Mouse (Mus musculus): ENCODE measurements around the gene Pnpla7. TPM values are rescaled to one million over a fixed set of nuclear protein-coding genes. Genes with fewer than 3 reads are reported as not detected.
"Not testable (repeated sequence)": the region's sequence is repeated elsewhere in the genome, so short reads cannot be mapped to it uniquely, and the experiment has no call there.

Gene Pnpla7
- 5.0 and 5.3 TPM in 2 replicates for polyA plus RNA-seq (2016; fragmentation: Nextera tagmentation; extraction: Ambion mirVana)

- peak within 1 kb of the TSS; percentile 90 for H3K27ac ChIP-seq (replicated peaks)
- H3K4me1 ChIP-seq: peaks cover 32% of the 10 kb centered on the region
- H3K36me3 ChIP-seq: peaks cover 30% of the 10 kb centered on the region
- peak; percentile 72 for DNase-seq (ENCODE audit: low spot score)
- no peaks in the 10 kb centered on the region for H3K9me3 ChIP-seq (replicated peaks)
- H3K4me3 ChIP-seq: peak within 1 kb of the TSS; percentile 85
- no peaks in the 10 kb centered on the region for H3K27me3 ChIP-seq (ENCODE audit: low read depth, poor library complexity, severe bottlenecking)
- WGBS: 1% methylated on average over 16 of the region's 16 CpGs
Observed at GRCm38 (mm10) chr2:24975704-24976297, at the start of gene Pnpla7. Gene Pnpla7, plus strand, starts transcription at chr2:24976033.

- Histone ChIP-seq H3K4me1 (no peaks in the 10 kb centered on the region), H3K27me3 (ENCODE audit: low read depth, poor library complexity, severe bottlenecking) (no peaks in the 10 kb centered on the region), H3K4me3 (no peak overlapping the region), H3K27ac (replicated peaks) (no peak overlapping the region), H3K36me3 (no peaks in the 10 kb centered on the region), H3K9me3 (replicated peaks) (no peaks in the 10 kb centered on the region)
- WGBS: 86% methylated on average over 9 of the region's 9 CpGs
- no peak for DNase-seq (ENCODE audit: low spot score)
Observed at GRCm38 (mm10) chr2:24926345-24926964, 49.4 kb upstream of the Pnpla7 start.

- Histone ChIP-seq H3K9me3 (replicated peaks) (no peaks in the 10 kb centered on the region), H3K27ac (replicated peaks) (no peak overlapping the region), H3K36me3 (no peaks in the 10 kb centered on the region), H3K4me1 (no peaks in the 10 kb centered on the region), H3K27me3 (ENCODE audit: low read depth, poor library complexity, severe bottlenecking) (no peaks in the 10 kb centered on the region), H3K4me3 (no peak overlapping the region)
- 82% methylated on average over 7 of the region's 7 CpGs for WGBS
- no peak for DNase-seq (ENCODE audit: low spot score)
Observed at GRCm38 (mm10) chr2:24926965-24927358, 48.9 kb upstream of the Pnpla7 start.

- Histone ChIP-seq H3K36me3 (no peaks in the 10 kb centered on the region), H3K4me1 (no peaks in the 10 kb centered on the region), H3K4me3 (no peak overlapping the region), H3K27ac (replicated peaks) (peak overlapping the region; percentile 13; the same call in 1 of the 2 replicates), H3K9me3 (replicated peaks) (no peaks in the 10 kb centered on the region), H3K27me3 (ENCODE audit: low read depth, poor library complexity, severe bottlenecking) (no peaks in the 10 kb centered on the region)
- no peak for DNase-seq (ENCODE audit: low spot score)
- WGBS: 70% methylated on average over 4 of the region's 4 CpGs
Observed at GRCm38 (mm10) chr2:24927810-24928479, 47.9 kb upstream of the Pnpla7 start.

- no peak overlapping the region for H3K27ac ChIP-seq (replicated peaks)
- DNase-seq (ENCODE audit: low spot score): no peak
- H3K4me1 ChIP-seq: peaks cover 1% of the 10 kb centered on the region
- H3K9me3 ChIP-seq (replicated peaks): no peaks in the 10 kb centered on the region
- H3K4me3 ChIP-seq: no peak overlapping the region
- WGBS: 64% methylated on average over 2 of the region's 2 CpGs
- no peaks in the 10 kb centered on the region for H3K36me3 ChIP-seq
- peaks cover 10% of the 10 kb centered on the region for H3K27me3 ChIP-seq (ENCODE audit: low read depth, poor library complexity, severe bottlenecking)
Observed at GRCm38 (mm10) chr2:24929119-24929518, 46.7 kb upstream of the Pnpla7 start.

GRCm38 (mm10) chr2:24929593-24929992, 46.2 kb upstream of the Pnpla7 start:
- DNase-seq (ENCODE audit: low spot score): no peak
- 92% methylated on average over 5 of the region's 5 CpGs for WGBS
- no peaks in the 10 kb centered on the region for H3K36me3 ChIP-seq

GRCm38 (mm10) chr2:24934441-24934963, 41.3 kb upstream of the Pnpla7 start:
- H3K4me3 ChIP-seq: peak overlapping the region; percentile 73
- no peaks in the 10 kb centered on the region for H3K9me3 ChIP-seq (replicated peaks)
- no peaks in the 10 kb centered on the region for H3K36me3 ChIP-seq
- 4% methylated on average over 19 of the region's 19 CpGs for WGBS
- peaks cover 19% of the 10 kb centered on the region for H3K4me1 ChIP-seq
- peak overlapping the region; percentile 81 for H3K27ac ChIP-seq (replicated peaks)
- DNase-seq (ENCODE audit: low spot score): no peak
- peaks cover 32% of the 10 kb centered on the region for H3K27me3 ChIP-seq (ENCODE audit: low read depth, poor library complexity, severe bottlenecking)

More at GRCm38 (mm10) chr2:24929593-24929992, 46.2 kb upstream of the Pnpla7 start:
- Histone ChIP-seq H3K4me3 (no peak overlapping the region), H3K27ac (replicated peaks) (no peak overlapping the region), H3K9me3 (replicated peaks) (no peaks in the 10 kb centered on the region), H3K27me3 (ENCODE audit: low read depth, poor library complexity, severe bottlenecking) (peaks cover 15% of the 10 kb centered on the region), H3K4me1 (peaks cover 6% of the 10 kb centered on the region)

GRCm38 (mm10) chr2:24935057-24935796, 40.6 kb upstream of the Pnpla7 start, which contains the start of gene Arrdc1:
Gene Arrdc1, minus strand, starts transcription at chr2:24935252.
- peaks cover 19% of the 10 kb centered on the region for H3K4me1 ChIP-seq
- H3K36me3 ChIP-seq: no peaks in the 10 kb centered on the region
- peak; percentile 92 for DNase-seq (ENCODE audit: low spot score)
- peaks cover 32% of the 10 kb centered on the region for H3K27me3 ChIP-seq (ENCODE audit: low read depth, poor library complexity, severe bottlenecking)
- H3K9me3 ChIP-seq (replicated peaks): no peaks in the 10 kb centered on the region
- peak within 1 kb of the TSS; percentile 81 for H3K27ac ChIP-seq (replicated peaks)
- peak within 1 kb of the TSS; percentile 73 for H3K4me3 ChIP-seq
- under 1% methylated on average over 49 of the region's 49 CpGs for WGBS

GRCm38 (mm10) chr2:24942092-24942491, 33.7 kb upstream of the Pnpla7 start:
- 86% methylated on average over 4 of the region's 4 CpGs for WGBS
- H3K27me3 ChIP-seq (ENCODE audit: low read depth, poor library complexity, severe bottlenecking): no peaks in the 10 kb centered on the region; the same call in 1 of the 2 replicates

GRCm38 (mm10) chr2:24944304-24944703, 31.5 kb upstream of the Pnpla7 start:
- H3K36me3 ChIP-seq; H3K4me1 ChIP-seq; H3K4me3 ChIP-seq; DNase-seq (ENCODE audit: low spot score); H3K27ac ChIP-seq (replicated peaks); H3K9me3 ChIP-seq (replicated peaks): not testable (repeated sequence)
- peaks cover 13% of the 10 kb centered on the region for H3K27me3 ChIP-seq (ENCODE audit: low read depth, poor library complexity, severe bottlenecking)
- WGBS: 45% methylated on average over 2 of the region's 2 CpGs

More at GRCm38 (mm10) chr2:24942092-24942491, 33.7 kb upstream of the Pnpla7 start:
- no peak for DNase-seq (ENCODE audit: low spot score)
- Histone ChIP-seq H3K27ac (replicated peaks) (no peak overlapping the region), H3K4me3 (no peak overlapping the region), H3K4me1 (no peaks in the 10 kb centered on the region), H3K36me3 (no peaks in the 10 kb centered on the region), H3K9me3 (replicated peaks) (no peaks in the 10 kb centered on the region)

GRCm38 (mm10) chr2:24949421-24950188, 26.2 kb upstream of the Pnpla7 start, which contains the start of gene Zmynd19:
Gene Zmynd19, plus strand, starts transcription at chr2:24949792.
- Histone ChIP-seq H3K27ac (replicated peaks) (peak within 1 kb of the TSS; percentile 95), H3K36me3 (peaks cover 36% of the 10 kb centered on the region), H3K4me3 (peak within 1 kb of the TSS; percentile 98), H3K4me1 (peaks cover 24% of the 10 kb centered on the region), H3K9me3 (replicated peaks) (no peaks in the 10 kb centered on the region), H3K27me3 (ENCODE audit: low read depth, poor library complexity, severe bottlenecking) (peaks cover 13% of the 10 kb centered on the region)
- peak; percentile 97 for DNase-seq (ENCODE audit: low spot score)
- under 1% methylated on average over 108 of the region's 108 CpGs for WGBS

Data from midbrain, embryonic 10.5 days (tissue).